Mouse (Mus musculus): ENCODE results near the gene Exoc3l. TPM values are rescaled to one million over a fixed set of nuclear protein-coding genes. Genes with fewer than 3 reads are reported as not detected.

The Exoc3l gene
- polyA plus RNA-seq, 1 experiment: 49.2 TPM

DNA sequence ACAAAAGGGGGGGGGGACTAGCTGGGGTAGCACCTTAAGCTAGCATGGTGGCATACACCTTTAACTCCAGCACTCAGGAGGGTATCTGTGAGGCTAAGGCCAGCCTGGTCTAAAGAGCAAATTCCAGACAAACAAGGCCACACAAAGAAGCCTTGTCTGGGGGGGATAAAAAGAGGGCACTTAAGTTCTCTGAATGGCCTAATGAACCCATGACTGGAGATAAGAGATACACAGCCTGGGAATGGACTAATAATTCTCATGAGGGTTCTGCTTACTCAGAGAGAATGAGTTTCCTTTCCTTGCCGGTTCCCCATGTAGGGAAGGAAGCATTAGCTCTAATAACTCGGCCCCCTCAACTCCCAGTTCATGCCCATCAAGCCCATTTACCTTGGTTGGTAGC lies 36.6 kb upstream of the Exoc3l start:
- TF ChIP-seq POLR2A (IDR thresholded peaks at IDR 0.05; ENCODE audit: borderline replicate concordance, extremely low read depth, low read depth, low read length): no peak
- no peak for TF ChIP-seq CTCF (IDR thresholded peaks at IDR 0.05; ENCODE audit: insufficient read depth, low read length)
- 67% methylated on average over 2 of the region's 2 CpGs for WGBS
- DNase-seq: no peak
- Histone ChIP-seq H3K4me1 (ENCODE audit: control insufficient read depth, insufficient read depth, low read length) (no peaks in the 10 kb centered on the region; the same call in 1 of the 2 replicates), H3K4me3 (replicated peaks; ENCODE audit: extremely low read depth, low read depth, low read length) (no peak overlapping the region)

DNA sequence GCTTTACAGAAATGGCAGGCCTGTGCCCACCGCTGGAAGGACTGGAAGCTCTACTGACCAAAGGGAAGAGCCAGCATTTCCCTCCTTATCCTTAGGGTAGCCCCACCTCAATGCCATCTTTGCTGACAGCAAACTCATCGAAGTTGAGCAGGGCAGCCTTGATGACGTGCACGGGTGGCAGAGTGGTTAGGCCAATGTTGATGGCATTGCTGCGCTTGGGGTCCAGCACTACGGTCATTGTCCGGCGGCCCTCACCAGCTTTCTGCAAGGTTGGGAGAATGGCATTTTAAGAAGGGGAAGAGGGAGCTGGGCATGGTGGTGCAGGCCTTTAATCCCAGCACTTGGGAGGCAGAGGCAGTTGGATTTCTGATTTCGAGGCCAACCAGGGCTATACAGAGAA lies 36.0 kb upstream of the Exoc3l start:
- DNase-seq: no peak
- WGBS: 89% methylated on average over 9 of the region's 9 CpGs
- Histone ChIP-seq H3K4me3 (replicated peaks; ENCODE audit: extremely low read depth, low read depth, low read length) (no peak overlapping the region), H3K4me1 (ENCODE audit: control insufficient read depth, insufficient read depth, low read length) (peaks cover 4% of the 10 kb centered on the region)
- TF ChIP-seq POLR2A (IDR thresholded peaks at IDR 0.05; ENCODE audit: borderline replicate concordance, extremely low read depth, low read depth, low read length) (no peak), CTCF (IDR thresholded peaks at IDR 0.05; ENCODE audit: insufficient read depth, low read length) (no peak)

DNA sequence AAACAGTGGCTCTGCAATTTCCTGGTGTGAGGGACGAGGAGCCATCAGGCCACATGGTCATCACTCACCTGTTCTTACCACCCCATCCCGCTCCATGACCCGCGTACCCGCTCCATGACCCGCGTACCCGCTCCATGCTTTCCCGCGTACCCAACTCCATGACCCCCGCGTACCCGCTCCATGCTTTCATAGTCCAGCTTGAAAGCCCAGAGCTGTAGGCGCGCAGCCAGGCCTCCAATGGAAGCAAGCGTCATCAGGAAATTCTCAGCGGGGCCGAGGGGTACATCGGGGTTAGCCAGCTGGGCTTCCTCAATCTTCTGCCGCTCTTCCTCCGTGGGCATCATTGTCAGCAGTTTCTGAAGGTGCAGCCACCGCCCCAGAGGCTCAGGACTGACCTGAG lies 35.6 kb upstream of the Exoc3l start:
- Histone ChIP-seq H3K4me3 (replicated peaks; ENCODE audit: extremely low read depth, low read depth, low read length) (no peak overlapping the region), H3K4me1 (ENCODE audit: control insufficient read depth, insufficient read depth, low read length) (peaks cover 5% of the 10 kb centered on the region)
- WGBS: 90% methylated on average over 22 of the region's 22 CpGs
- no peak for TF ChIP-seq POLR2A (IDR thresholded peaks at IDR 0.05; ENCODE audit: borderline replicate concordance, extremely low read depth, low read depth, low read length)
- no peak for TF ChIP-seq CTCF (IDR thresholded peaks at IDR 0.05; ENCODE audit: insufficient read depth, low read length)
- DNase-seq: no peak

DNA sequence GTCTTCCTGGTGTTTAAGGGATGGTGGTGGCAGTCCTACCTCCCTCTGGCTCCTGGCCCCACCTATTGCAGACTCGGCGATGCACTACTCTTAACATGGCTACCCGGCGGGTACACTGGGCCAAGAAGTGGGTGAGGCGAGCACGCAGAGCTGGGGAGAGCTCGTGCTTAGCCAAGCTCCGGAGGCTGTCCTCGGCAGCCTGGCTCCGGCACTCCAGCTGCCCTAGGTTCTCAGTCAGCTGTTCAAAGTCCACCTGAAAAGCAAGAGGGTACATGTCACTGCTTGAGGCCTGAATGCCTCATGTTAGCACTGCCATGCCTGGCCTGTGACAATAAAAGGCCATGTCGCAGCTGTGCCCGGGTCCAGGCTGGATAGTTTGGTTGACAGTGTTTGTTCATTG lies 34.4 kb upstream of the Exoc3l start:
- Histone ChIP-seq H3K4me1 (ENCODE audit: control insufficient read depth, insufficient read depth, low read length) (peaks cover 5% of the 10 kb centered on the region), H3K4me3 (replicated peaks; ENCODE audit: extremely low read depth, low read depth, low read length) (no peak overlapping the region)
- WGBS: 87% methylated on average over 12 of the region's 12 CpGs
- TF ChIP-seq POLR2A (IDR thresholded peaks at IDR 0.05; ENCODE audit: borderline replicate concordance, extremely low read depth, low read depth, low read length): no peak
- TF ChIP-seq CTCF (IDR thresholded peaks at IDR 0.05; ENCODE audit: insufficient read depth, low read length): no peak
- no peak for DNase-seq

DNA sequence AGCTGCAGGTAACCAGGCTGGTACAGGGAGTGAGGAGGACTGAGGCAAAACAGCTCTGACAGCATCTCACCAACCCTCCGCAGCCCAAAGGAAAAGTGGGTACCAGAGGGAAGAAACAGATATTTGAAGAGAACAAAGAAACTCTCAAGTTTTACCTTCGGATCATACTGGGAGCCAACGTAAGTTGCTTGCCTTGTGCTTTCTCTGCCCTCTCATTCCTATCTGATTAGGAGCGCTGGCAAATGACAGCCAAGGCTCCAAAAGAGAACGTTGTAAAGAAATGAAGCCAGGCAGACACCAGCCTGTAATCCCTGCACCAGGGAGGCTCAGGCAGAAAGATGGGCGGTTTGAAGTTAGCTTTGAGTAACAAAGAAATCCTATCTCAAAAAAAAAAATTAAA lies 31.1 kb upstream of the Exoc3l start:
- no peak for TF ChIP-seq POLR2A (IDR thresholded peaks at IDR 0.05; ENCODE audit: borderline replicate concordance, extremely low read depth, low read depth, low read length)
- TF ChIP-seq CTCF (IDR thresholded peaks at IDR 0.05; ENCODE audit: insufficient read depth, low read length): no peak
- H3K4me1 ChIP-seq (ENCODE audit: control insufficient read depth, insufficient read depth, low read length): peaks cover 5% of the 10 kb centered on the region
- peak overlapping the region; percentile 91 for H3K4me3 ChIP-seq (replicated peaks; ENCODE audit: extremely low read depth, low read depth, low read length)
- DNase-seq: no peak
- 27% methylated on average over 6 of the region's 6 CpGs for WGBS

DNA sequence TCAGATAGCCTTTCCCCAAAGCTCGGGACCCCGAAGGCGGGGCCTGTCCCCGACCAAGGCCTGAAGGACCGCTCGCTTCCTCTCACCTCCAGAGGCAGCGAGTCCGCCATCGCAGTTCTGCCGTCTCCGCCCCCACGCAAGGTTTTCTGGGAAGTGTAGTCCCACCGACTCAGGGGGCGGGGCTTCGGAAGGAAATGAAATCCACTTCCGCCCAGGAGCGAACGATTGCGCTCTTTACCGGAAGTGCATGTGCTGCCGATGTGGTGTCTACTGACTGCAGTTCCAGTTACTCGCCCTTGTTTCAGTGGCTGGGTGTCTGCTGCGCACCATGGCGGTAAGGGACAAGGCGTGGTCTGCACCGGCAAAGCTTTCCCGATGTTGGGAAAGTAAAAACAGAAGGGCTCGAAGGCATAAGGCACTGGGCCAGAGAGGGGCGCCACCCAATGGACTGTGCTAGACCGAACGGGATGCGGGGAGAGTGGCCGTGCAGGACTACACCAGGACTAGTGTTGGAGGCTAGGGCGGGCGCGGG lies 30.3 kb upstream of the Exoc3l start, which contains the start of the genes Lrrc29 and Tmem208:
Gene Lrrc29, minus strand, starts transcription at position 138 of the 532 bp plus-strand sequence.
Gene Tmem208, plus strand, starts transcription at position 214 of the 532 bp plus-strand sequence.
- TF ChIP-seq CTCF (IDR thresholded peaks at IDR 0.05; ENCODE audit: insufficient read depth, low read length): 0 out of 2 replicates have a peak, but pooled peaks have one; percentile 17
- peak; percentile 94 for TF ChIP-seq POLR2A (IDR thresholded peaks at IDR 0.05; ENCODE audit: borderline replicate concordance, extremely low read depth, low read depth, low read length)
- H3K4me1 ChIP-seq (ENCODE audit: control insufficient read depth, insufficient read depth, low read length): peaks cover 5% of the 10 kb centered on the region
- WGBS: under 1% methylated on average over 36 of the region's 36 CpGs

DNA sequence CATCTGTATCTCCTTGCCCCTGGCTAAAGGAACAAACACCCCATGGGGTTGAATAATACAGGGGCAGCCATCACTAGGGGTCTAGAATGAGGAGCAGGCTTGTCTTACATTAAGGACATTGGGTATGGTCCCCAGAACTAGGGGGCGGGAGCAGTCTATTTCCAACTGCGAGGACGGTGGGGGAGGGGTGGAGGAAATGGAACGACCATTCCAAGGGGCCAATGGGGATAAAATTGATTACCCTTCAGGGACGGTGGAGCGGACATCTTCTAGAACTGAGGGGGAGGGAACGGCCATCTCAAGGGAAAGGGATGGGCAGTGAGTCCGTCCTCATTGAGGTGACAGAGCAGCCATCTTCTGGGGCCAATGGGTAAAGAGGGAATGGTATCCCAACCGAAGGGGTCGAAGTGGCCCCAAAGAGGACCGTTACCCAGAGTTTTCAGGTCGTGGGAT lies 29.8 kb upstream of the Exoc3l start:
- no peak for TF ChIP-seq POLR2A (IDR thresholded peaks at IDR 0.05; ENCODE audit: borderline replicate concordance, extremely low read depth, low read depth, low read length)
- no peak for TF ChIP-seq CTCF (IDR thresholded peaks at IDR 0.05; ENCODE audit: insufficient read depth, low read length)
- Histone ChIP-seq H3K4me1 (ENCODE audit: control insufficient read depth, insufficient read depth, low read length) (peaks cover 5% of the 10 kb centered on the region), H3K4me3 (replicated peaks; ENCODE audit: extremely low read depth, low read depth, low read length) (peak overlapping the region; percentile 63)
- under 1% methylated on average over 12 of the region's 12 CpGs for WGBS
- DNase-seq: no peak

More for the DNA sequence above, 30.3 kb upstream of the Exoc3l start, which contains the start of the genes Lrrc29 and Tmem208:
- peak; percentile 97 for DNase-seq
- peak within 1 kb of the TSS; percentile 91 for H3K4me3 ChIP-seq (replicated peaks; ENCODE audit: extremely low read depth, low read depth, low read length)

DNA sequence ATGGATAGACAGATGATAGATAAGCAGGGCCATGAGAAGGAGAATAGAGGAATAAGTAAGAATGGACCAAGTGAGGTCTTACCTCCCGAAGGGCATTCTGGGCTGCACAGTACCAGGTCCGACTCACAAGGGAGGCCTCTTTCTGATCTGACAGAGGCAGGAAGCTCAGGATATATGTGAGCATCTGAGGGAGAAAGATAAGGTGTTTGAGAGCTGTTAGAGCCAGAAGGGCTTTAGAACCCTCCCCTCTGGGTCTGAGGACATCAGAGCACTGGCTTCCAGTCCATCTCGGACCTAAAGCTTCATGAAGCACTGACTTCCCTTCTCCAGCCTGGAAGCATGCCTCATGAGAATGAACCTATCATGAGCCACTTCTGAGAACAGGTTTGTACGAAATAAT lies 27.3 kb upstream of the Exoc3l start:
- H3K4me3 ChIP-seq (replicated peaks; ENCODE audit: extremely low read depth, low read depth, low read length): no peak overlapping the region
- DNase-seq: no peak
- TF ChIP-seq CTCF (IDR thresholded peaks at IDR 0.05; ENCODE audit: insufficient read depth, low read length): no peak
- TF ChIP-seq POLR2A (IDR thresholded peaks at IDR 0.05; ENCODE audit: borderline replicate concordance, extremely low read depth, low read depth, low read length): no peak
- H3K4me1 ChIP-seq (ENCODE audit: control insufficient read depth, insufficient read depth, low read length): peaks cover 5% of the 10 kb centered on the region
- 73% methylated on average over 4 of the region's 4 CpGs for WGBS

DNA sequence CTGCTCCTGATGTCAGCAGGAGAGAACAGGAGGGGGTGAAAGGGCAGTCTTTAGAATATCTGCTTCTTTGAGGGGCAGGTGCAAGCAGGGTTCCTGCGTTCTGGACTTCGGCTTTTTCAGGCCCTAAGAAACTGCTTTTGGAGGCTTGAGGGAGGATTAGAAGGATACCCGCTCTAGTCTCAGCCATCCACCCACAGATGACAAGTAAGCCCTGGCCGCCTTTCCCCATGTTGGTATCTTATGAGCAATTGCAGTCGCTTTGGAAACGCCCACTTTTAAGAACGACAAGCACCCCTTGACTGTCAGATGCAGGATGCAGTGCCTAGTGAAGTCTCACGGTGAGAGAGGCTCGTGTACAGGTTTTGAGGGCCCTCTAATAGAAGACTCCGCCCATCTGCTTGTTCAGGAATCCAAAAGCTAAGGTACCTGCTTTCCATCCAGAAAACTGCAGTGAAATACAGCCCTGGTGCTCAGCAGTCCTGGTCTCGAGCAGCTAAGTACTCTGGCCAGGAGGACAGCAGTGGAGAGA lies 22.8 kb upstream of the Exoc3l start:
- TF ChIP-seq CTCF (IDR thresholded peaks at IDR 0.05; ENCODE audit: insufficient read depth, low read length) (no peak), POLR2A (IDR thresholded peaks at IDR 0.05; ENCODE audit: borderline replicate concordance, extremely low read depth, low read depth, low read length) (no peak)
- H3K4me1 ChIP-seq (ENCODE audit: control insufficient read depth, insufficient read depth, low read length): peaks cover 4% of the 10 kb centered on the region; the same call in 1 of the 2 replicates
- no peak overlapping the region for H3K4me3 ChIP-seq (replicated peaks; ENCODE audit: extremely low read depth, low read depth, low read length)
- 77% methylated on average over 11 of the region's 11 CpGs for WGBS
- DNase-seq: peak; percentile 45

DNA sequence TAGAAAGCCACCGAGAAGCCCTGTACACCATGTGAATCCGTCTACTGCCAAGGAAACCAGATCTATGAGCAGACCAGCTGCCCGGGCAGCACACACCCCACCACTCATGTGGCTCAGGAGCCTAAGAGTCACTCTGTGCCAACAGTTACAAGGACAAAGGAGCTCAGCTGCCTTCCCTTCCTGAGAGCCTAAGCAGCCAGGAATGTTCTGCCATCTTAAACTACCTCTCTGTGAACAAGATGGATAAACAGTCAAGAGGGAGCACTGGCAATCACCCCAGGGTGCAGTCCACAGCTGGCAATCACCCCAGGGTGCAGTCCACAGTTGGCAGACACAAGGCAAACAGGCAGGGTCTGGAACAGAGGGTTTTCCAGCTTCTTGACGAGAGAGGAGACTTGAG lies 22.0 kb upstream of the Exoc3l start:
- peak; percentile 72 for DNase-seq
- Histone ChIP-seq H3K4me3 (replicated peaks; ENCODE audit: extremely low read depth, low read depth, low read length) (no peak overlapping the region), H3K4me1 (ENCODE audit: control insufficient read depth, insufficient read depth, low read length) (peaks cover 4% of the 10 kb centered on the region; the same call in 1 of the 2 replicates)
- 54% methylated on average over 4 of the region's 4 CpGs for WGBS
- TF ChIP-seq POLR2A (IDR thresholded peaks at IDR 0.05; ENCODE audit: borderline replicate concordance, extremely low read depth, low read depth, low read length) (peak; percentile 26; the same call in 1 of the 2 replicates), CTCF (IDR thresholded peaks at IDR 0.05; ENCODE audit: insufficient read depth, low read length) (no peak)
